Mouse (Mus musculus) forebrain, embryonic 13.5 days (tissue): ENCODE measurements at regions not wholly inside any gene's neighbourhood (a gene's known extent, or its start where the extent isn't known, plus 50 kb on each side); places are given as distances from the start of the nearest gene placed in this dataset.

Experiments
- ATAC-seq: fragments of 200-750 bp; cut with Nextera tagmentation; 2 replicates; pipeline ENCODE4 v1.8.0; 2017
- H3K27ac ChIP-seq: fragments of 300-500 bp; sonication (generic); 2 replicates; pipeline ENCODE4 v1.5.1; 2015; ENCODE audit warnings: inconsistent platforms, mild to moderate bottlenecking, moderate library complexity
- H3K27me3 ChIP-seq: fragments of 300-500 bp; sonication (generic); 2 replicates; pipeline ENCODE4 v1.6.1; 2015; ENCODE audit warnings: mild to moderate bottlenecking, inconsistent platforms
- H3K36me3 ChIP-seq: fragments of 300-500 bp; sonication (generic); 2 replicates; pipeline ENCODE4 v1.6.1; 2015; ENCODE audit warnings: mild to moderate bottlenecking, inconsistent platforms; ENCODE audit not compliant: poor library complexity, severe bottlenecking
- H3K4me1 ChIP-seq: fragments of 300-500 bp; sonication (generic); 2 replicates; pipeline ENCODE4 v1.6.1; 2015; ENCODE audit warnings: inconsistent platforms
- H3K4me2 ChIP-seq: fragments of 300-500 bp; sonication (generic); 2 replicates; pipeline ENCODE4 v1.6.1; 2015; ENCODE audit warnings: inconsistent platforms, mild to moderate bottlenecking, moderate library complexity
- H3K4me3 ChIP-seq: fragments of 300-500 bp; sonication (generic); 2 replicates; pipeline ENCODE4 v1.5.1; 2015; ENCODE audit warnings: mild to moderate bottlenecking, inconsistent platforms
- H3K9ac ChIP-seq: fragments of 300-500 bp; sonication (generic); 2 replicates; pipeline ENCODE4 v1.6.1; 2015; ENCODE audit warnings: mild to moderate bottlenecking, inconsistent platforms
- H3K9me3 ChIP-seq: fragments of 300-500 bp; sonication (generic); replicated peaks from 2 replicates; pipeline ENCODE4 v1.6.1; 2016; ENCODE audit warnings: inconsistent platforms
- WGBS: fragments of 180-500 bp; shearing (Covaris S2); methylation state at CpG from one replicate; pipeline ENCODE4 v1.1.7; 2015; 5-methylcytosine and 5-hydroxymethylcytosine counted together

- Histone ChIP-seq H3K4me2 (no peak overlapping the region), H3K4me1 (no peaks in the 10 kb centered on the region)
These were observed 164.0 kb downstream of the Fzd1 start for GRCm38 (mm10) chr5:4593638-4594381.

GRCm38 (mm10) chr5:4591721-4592120 lies 166.1 kb downstream of the Fzd1 start:
- Histone ChIP-seq H3K4me1 (no peaks in the 10 kb centered on the region), H3K9me3 (no peaks in the 10 kb centered on the region), H3K9ac (no peak overlapping the region), H3K4me3 (no peak overlapping the region), H3K36me3 (no peaks in the 10 kb centered on the region), H3K27ac (no peak overlapping the region), H3K4me2 (no peak overlapping the region), H3K27me3 (no peaks in the 10 kb centered on the region)
- no peak for ATAC-seq
- 92% methylated on average over 1 of the region's 1 CpGs for WGBS

More at GRCm38 (mm10) chr5:4593638-4594381, 164.0 kb downstream of the Fzd1 start:
- Histone ChIP-seq H3K36me3 (no peaks in the 10 kb centered on the region), H3K9me3 (no peaks in the 10 kb centered on the region), H3K4me3 (no peak overlapping the region), H3K9ac (no peak overlapping the region), H3K27ac (no peak overlapping the region), H3K27me3 (no peaks in the 10 kb centered on the region)
- WGBS: 71% methylated on average over 5 of the region's 5 CpGs
- no peak for ATAC-seq

GRCm38 (mm10) chr5:4582702-4583475 lies 174.9 kb downstream of the Fzd1 start:
- no peaks in the 10 kb centered on the region for H3K27me3 ChIP-seq
- H3K4me1 ChIP-seq: 0 out of 2 replicates have a peak, but pooled peaks cover 5% of the 10 kb centered on the region
- H3K27ac ChIP-seq: no peak overlapping the region
- H3K36me3 ChIP-seq: no peaks in the 10 kb centered on the region
- WGBS: 69% methylated on average over 1 of the region's 1 CpGs
- no peak overlapping the region for H3K4me2 ChIP-seq
- 0 out of 2 replicates have a peak, but pooled peaks have one; percentile 8 for ATAC-seq
- no peak overlapping the region for H3K4me3 ChIP-seq
- H3K9me3 ChIP-seq: no peaks in the 10 kb centered on the region
- no peak overlapping the region for H3K9ac ChIP-seq

- H3K27me3 ChIP-seq: no peaks in the 10 kb centered on the region
- H3K9me3 ChIP-seq: no peaks in the 10 kb centered on the region
- H3K27ac ChIP-seq: no peak overlapping the region
- H3K4me2 ChIP-seq: no peak overlapping the region
- H3K4me1 ChIP-seq: 0 out of 2 replicates have a peak, but pooled peaks cover 5% of the 10 kb centered on the region
- H3K9ac ChIP-seq: no peak overlapping the region
- ATAC-seq: 0 out of 2 replicates have a peak, but pooled peaks have one; percentile 27
- no peaks in the 10 kb centered on the region for H3K36me3 ChIP-seq
- 66% methylated on average over 8 of the region's 8 CpGs for WGBS
- H3K4me3 ChIP-seq: no peak overlapping the region
These were observed 177.5 kb downstream of the Fzd1 start for GRCm38 (mm10) chr5:4580185-4580839.

GRCm38 (mm10) chr5:4578856-4579255 lies 179.0 kb downstream of the Fzd1 start:
- no peak overlapping the region for H3K4me2 ChIP-seq
- H3K9ac ChIP-seq: no peak overlapping the region
- H3K4me1 ChIP-seq: 0 out of 2 replicates have a peak, but pooled peaks cover 5% of the 10 kb centered on the region
- H3K36me3 ChIP-seq: no peaks in the 10 kb centered on the region
- H3K4me3 ChIP-seq: no peak overlapping the region
- no peaks in the 10 kb centered on the region for H3K27me3 ChIP-seq
- no peak for ATAC-seq
- WGBS: 74% methylated on average over 3 of the region's 3 CpGs
- H3K27ac ChIP-seq: no peak overlapping the region
- H3K9me3 ChIP-seq: no peaks in the 10 kb centered on the region

GRCm38 (mm10) chr5:4577179-4577578 lies 180.7 kb downstream of the Fzd1 start:
- no peak overlapping the region for H3K4me3 ChIP-seq
- WGBS: 91% methylated on average over 6 of the region's 6 CpGs
- no peak overlapping the region for H3K27ac ChIP-seq
- H3K4me2 ChIP-seq: no peak overlapping the region
- H3K4me1 ChIP-seq: 0 out of 2 replicates have a peak, but pooled peaks cover 5% of the 10 kb centered on the region
- H3K9me3 ChIP-seq: no peaks in the 10 kb centered on the region
- no peak overlapping the region for H3K9ac ChIP-seq
- no peaks in the 10 kb centered on the region for H3K36me3 ChIP-seq
- ATAC-seq: no peak
- no peaks in the 10 kb centered on the region for H3K27me3 ChIP-seq

GRCm38 (mm10) chr5:4563862-4564261 lies 194.0 kb downstream of the Fzd1 start:
- no peak overlapping the region for H3K27ac ChIP-seq
- 84% methylated on average over 6 of the region's 6 CpGs for WGBS
- H3K9me3 ChIP-seq: no peaks in the 10 kb centered on the region
- no peaks in the 10 kb centered on the region for H3K27me3 ChIP-seq
- no peaks in the 10 kb centered on the region for H3K36me3 ChIP-seq
- no peaks in the 10 kb centered on the region for H3K4me1 ChIP-seq
- no peak for ATAC-seq
- no peak overlapping the region for H3K4me3 ChIP-seq
- H3K4me2 ChIP-seq: no peak overlapping the region
- H3K9ac ChIP-seq: no peak overlapping the region

- H3K4me2 ChIP-seq: no peak overlapping the region
- no peaks in the 10 kb centered on the region for H3K27me3 ChIP-seq
- ATAC-seq: no peak
- WGBS: 73% methylated on average over 8 of the region's 8 CpGs
- no peaks in the 10 kb centered on the region for H3K9me3 ChIP-seq
- H3K4me3 ChIP-seq: no peak overlapping the region
- H3K36me3 ChIP-seq: no peaks in the 10 kb centered on the region
- no peak overlapping the region for H3K9ac ChIP-seq
- no peaks in the 10 kb centered on the region for H3K4me1 ChIP-seq
- H3K27ac ChIP-seq: no peak overlapping the region
These were observed 196.2 kb downstream of the Fzd1 start for GRCm38 (mm10) chr5:4561661-4562060.

GRCm38 (mm10) chr5:4561139-4561470 lies 196.7 kb downstream of the Fzd1 start:
- no peak overlapping the region for H3K27ac ChIP-seq
- no peaks in the 10 kb centered on the region for H3K36me3 ChIP-seq
- no peak overlapping the region for H3K4me3 ChIP-seq
- H3K9ac ChIP-seq: no peak overlapping the region
- no peaks in the 10 kb centered on the region for H3K9me3 ChIP-seq
- no peak for ATAC-seq
- H3K27me3 ChIP-seq: no peaks in the 10 kb centered on the region
- H3K4me1 ChIP-seq: no peaks in the 10 kb centered on the region
- 75% methylated on average over 4 of the region's 4 CpGs for WGBS
- no peak overlapping the region for H3K4me2 ChIP-seq

- ATAC-seq: 0 out of 2 replicates have a peak, but pooled peaks have one; percentile 30
- Histone ChIP-seq H3K4me3 (no peak overlapping the region), H3K9me3 (no peaks in the 10 kb centered on the region), H3K4me1 (no peaks in the 10 kb centered on the region), H3K9ac (no peak overlapping the region), H3K36me3 (no peaks in the 10 kb centered on the region), H3K4me2 (no peak overlapping the region), H3K27me3 (no peaks in the 10 kb centered on the region), H3K27ac (no peak overlapping the region)
- 86% methylated on average over 7 of the region's 7 CpGs for WGBS
These were observed 197.3 kb downstream of the Fzd1 start for GRCm38 (mm10) chr5:4560370-4561138.

- WGBS: 74% methylated on average over 2 of the region's 2 CpGs
These were observed 202.9 kb downstream of the Fzd1 start for GRCm38 (mm10) chr5:4554972-4555371.

More at GRCm38 (mm10) chr5:4554972-4555371, 202.9 kb downstream of the Fzd1 start:
- H3K4me3 ChIP-seq: no peak overlapping the region
- H3K4me1 ChIP-seq: no peaks in the 10 kb centered on the region
- ATAC-seq: no peak
- H3K4me2 ChIP-seq: no peak overlapping the region
- no peaks in the 10 kb centered on the region for H3K36me3 ChIP-seq
- H3K27ac ChIP-seq: no peak overlapping the region
- H3K27me3 ChIP-seq: no peaks in the 10 kb centered on the region
- H3K9me3 ChIP-seq: no peaks in the 10 kb centered on the region
- H3K9ac ChIP-seq: no peak overlapping the region
